Mouse (Mus musculus) lung, embryonic 15.5 days (tissue): ENCODE measurements at regions not wholly inside any gene's neighbourhood (a gene's known extent, or its start where the extent isn't known, plus 50 kb on each side); places are given as distances from the start of the nearest gene placed in this dataset.
"Not testable (repeated sequence)": the region's sequence is repeated elsewhere in the genome, so short reads cannot be mapped to it uniquely, and the experiment has no call there.

Source experiments
- ATAC-seq: fragments of 200-750 bp; cut with Nextera tagmentation; 2 replicates; pipeline ENCODE4 v1.8.0; 2017; ENCODE audit warnings: moderate number of reproducible peaks, borderline replicate concordance; ENCODE audit not compliant: low FRiP score, low TSS enrichment; ENCODE audit errors: extremely low read depth
- H3K27ac ChIP-seq: fragments of 300-500 bp; sonication (generic); 2 replicates; pipeline ENCODE4 v1.5.1; 2015; ENCODE audit warnings: moderate library complexity, mild to moderate bottlenecking, inconsistent platforms
- H3K27me3 ChIP-seq: fragments of 300-500 bp; sonication (generic); 2 replicates; pipeline ENCODE4 v1.6.1; 2015; ENCODE audit warnings: inconsistent platforms
- H3K36me3 ChIP-seq: fragments of 300-500 bp; sonication (generic); 2 replicates; pipeline ENCODE4 v1.6.1; 2015; ENCODE audit warnings: inconsistent platforms
- H3K4me1 ChIP-seq: fragments of 300-500 bp; sonication (generic); 2 replicates; pipeline ENCODE4 v1.6.1; 2015; ENCODE audit warnings: inconsistent platforms
- H3K4me2 ChIP-seq: fragments of 300-500 bp; sonication (generic); 2 replicates; pipeline ENCODE4 v1.6.1; 2015; ENCODE audit warnings: inconsistent platforms, mild to moderate bottlenecking, moderate library complexity
- H3K4me3 ChIP-seq: fragments of 300-500 bp; sonication (generic); 2 replicates; pipeline ENCODE4 v1.5.1; 2015; ENCODE audit warnings: mild to moderate bottlenecking, inconsistent platforms
- H3K9ac ChIP-seq: fragments of 300-500 bp; sonication (generic); 2 replicates; pipeline ENCODE4 v1.6.1; 2015; ENCODE audit warnings: inconsistent platforms
- H3K9me3 ChIP-seq: fragments of 300-500 bp; sonication (generic); 2 replicates; pipeline ENCODE4 v1.6.1; 2016; ENCODE audit warnings: inconsistent platforms
- WGBS: fragments of 180-500 bp; shearing (Covaris S2); methylation state at CpG from one replicate; pipeline ENCODE4 v1.1.7; 2015; 5-methylcytosine and 5-hydroxymethylcytosine counted together

DNA sequence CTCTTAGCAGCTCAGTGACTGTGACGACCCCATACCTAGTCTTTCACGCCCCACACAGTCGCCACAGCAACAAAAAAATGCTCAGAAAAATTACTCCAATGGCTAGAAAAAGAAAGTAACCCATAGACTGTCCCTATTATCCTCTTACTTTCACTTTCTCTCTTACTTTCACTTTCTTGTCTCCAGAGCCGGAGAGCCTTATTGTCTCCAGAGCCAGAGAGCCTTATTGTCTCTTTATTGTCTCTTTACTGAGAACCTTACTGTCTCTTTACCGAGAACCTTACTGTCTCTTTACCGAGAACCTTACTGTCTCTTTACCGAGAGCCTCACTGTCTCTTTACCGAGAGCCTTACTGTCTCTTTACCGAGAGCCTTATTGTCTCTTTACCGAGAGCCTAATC lies 119.2 kb downstream of the Tnfsf18 start:
- not testable (repeated sequence) for ATAC-seq, H3K4me3 ChIP-seq, H3K9me3 ChIP-seq, H3K9ac ChIP-seq, H3K4me1 ChIP-seq, H3K27me3 ChIP-seq, H3K27ac ChIP-seq, H3K4me2 ChIP-seq, H3K36me3 ChIP-seq
- 90% methylated on average over 10 of the region's 10 CpGs for WGBS

DNA sequence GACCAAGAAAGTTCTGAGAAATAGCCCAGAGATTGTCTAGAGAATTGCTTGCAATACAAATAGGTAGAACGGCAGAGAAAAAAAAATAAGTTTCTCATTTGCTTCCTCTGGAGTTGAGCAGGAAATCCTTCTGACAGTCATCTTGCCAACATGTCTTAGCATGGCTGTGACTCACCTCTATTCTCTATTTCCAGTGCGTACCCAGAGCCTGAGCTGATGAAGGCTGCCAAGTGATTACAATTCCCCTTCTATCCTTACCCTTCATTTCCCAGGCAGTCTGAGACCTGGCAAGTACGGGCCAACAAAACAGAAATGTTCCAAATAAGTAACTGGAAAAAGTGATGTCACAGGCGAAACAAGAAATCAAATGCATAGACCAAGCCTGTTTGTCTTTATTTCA lies 113.0 kb downstream of the Tnfsf18 start:
- H3K27me3 ChIP-seq: no peaks in the 10 kb centered on the region
- H3K9me3 ChIP-seq: no peaks in the 10 kb centered on the region
- H3K36me3 ChIP-seq: no peaks in the 10 kb centered on the region
- WGBS: 80% methylated on average over 4 of the region's 4 CpGs
- ATAC-seq: no peak
- no peak overlapping the region for H3K9ac ChIP-seq
- no peak overlapping the region for H3K27ac ChIP-seq
- H3K4me2 ChIP-seq: no peak overlapping the region
- H3K4me3 ChIP-seq: no peak overlapping the region
- H3K4me1 ChIP-seq: no peaks in the 10 kb centered on the region

DNA sequence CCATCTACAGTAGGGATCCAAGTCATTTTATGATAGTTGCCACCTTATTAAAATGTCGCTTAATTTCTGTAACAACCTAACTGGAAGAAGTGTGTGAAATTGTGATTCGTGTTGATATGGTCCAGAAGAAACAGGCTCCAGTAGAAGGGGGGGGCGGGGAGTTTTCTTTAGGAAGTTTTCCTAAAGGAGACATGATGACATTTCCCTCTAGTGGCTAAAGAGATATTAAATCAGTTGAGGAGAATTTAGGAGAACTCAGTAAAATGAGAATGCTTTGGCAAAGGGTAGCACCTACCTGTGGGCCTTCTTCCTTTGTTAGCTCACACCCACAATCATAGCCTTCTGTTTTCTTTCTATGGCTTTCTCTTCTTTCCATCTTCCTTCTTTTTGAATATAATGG lies 107.7 kb downstream of the Tnfsf18 start:
- Histone ChIP-seq H3K4me2 (no peak overlapping the region), H3K9me3 (no peaks in the 10 kb centered on the region), H3K27ac (no peak overlapping the region), H3K27me3 (no peaks in the 10 kb centered on the region), H3K4me3 (no peak overlapping the region), H3K4me1 (no peaks in the 10 kb centered on the region), H3K9ac (no peak overlapping the region), H3K36me3 (no peaks in the 10 kb centered on the region)
- WGBS: 70% methylated on average over 3 of the region's 3 CpGs
- ATAC-seq: no peak

GRCm38 (mm10) chr1:161601167-161601566 lies 106.7 kb downstream of the Tnfsf18 start:
- no peak overlapping the region for H3K9ac ChIP-seq
- H3K36me3 ChIP-seq: no peaks in the 10 kb centered on the region
- WGBS: 64% methylated on average over 2 of the region's 2 CpGs
- no peak overlapping the region for H3K4me3 ChIP-seq
- no peak overlapping the region for H3K27ac ChIP-seq
- no peak overlapping the region for H3K4me2 ChIP-seq
- ATAC-seq: peak; percentile 64; the same call in 1 of the 2 replicates
- no peaks in the 10 kb centered on the region for H3K4me1 ChIP-seq
- H3K27me3 ChIP-seq: no peaks in the 10 kb centered on the region
- no peaks in the 10 kb centered on the region for H3K9me3 ChIP-seq

- WGBS: 80% methylated on average over 3 of the region's 3 CpGs
- no peak overlapping the region for H3K27ac ChIP-seq
Observed at GRCm38 (mm10) chr1:161598167-161598566, 103.7 kb downstream of the Tnfsf18 start.

GRCm38 (mm10) chr1:161576530-161576929 lies 82.1 kb downstream of the Tnfsf18 start:
- no peaks in the 10 kb centered on the region for H3K36me3 ChIP-seq
- H3K9me3 ChIP-seq: no peaks in the 10 kb centered on the region
- H3K9ac ChIP-seq: no peak overlapping the region
- 0 out of 2 replicates have a peak overlapping the region, but pooled peaks have one; percentile 37 for H3K27ac ChIP-seq
- peak; percentile 48; the same call in 1 of the 2 replicates for ATAC-seq
- WGBS: 16% methylated on average over 1 of the region's 1 CpGs
- no peaks in the 10 kb centered on the region for H3K27me3 ChIP-seq
- H3K4me2 ChIP-seq: no peak overlapping the region; the same call in 1 of the 2 replicates
- peaks cover 20% of the 10 kb centered on the region for H3K4me1 ChIP-seq
- no peak overlapping the region for H3K4me3 ChIP-seq

More at GRCm38 (mm10) chr1:161598167-161598566, 103.7 kb downstream of the Tnfsf18 start:
- Histone ChIP-seq H3K9me3 (no peaks in the 10 kb centered on the region), H3K4me2 (no peak overlapping the region), H3K4me1 (no peaks in the 10 kb centered on the region), H3K36me3 (no peaks in the 10 kb centered on the region), H3K4me3 (no peak overlapping the region), H3K27me3 (no peaks in the 10 kb centered on the region), H3K9ac (no peak overlapping the region)
- no peak for ATAC-seq

- WGBS: 23% methylated on average over 7 of the region's 7 CpGs
- peak overlapping the region; percentile 16; the same call in 1 of the 2 replicates for H3K4me2 ChIP-seq
- H3K9ac ChIP-seq: no peak overlapping the region
- ATAC-seq: peak; percentile 85
- peaks cover 20% of the 10 kb centered on the region for H3K4me1 ChIP-seq
- no peaks in the 10 kb centered on the region for H3K36me3 ChIP-seq
- H3K4me3 ChIP-seq: no peak overlapping the region
- H3K9me3 ChIP-seq: no peaks in the 10 kb centered on the region
- H3K27me3 ChIP-seq: no peaks in the 10 kb centered on the region
- H3K27ac ChIP-seq: 0 out of 2 replicates have a peak overlapping the region, but pooled peaks have one; percentile 37
Observed at GRCm38 (mm10) chr1:161575939-161576338, 81.5 kb downstream of the Tnfsf18 start.

- Histone ChIP-seq H3K36me3 (no peaks in the 10 kb centered on the region), H3K4me2 (no peak overlapping the region), H3K27ac (peak overlapping the region; percentile 47; the same call in 1 of the 2 replicates), H3K9ac (no peak overlapping the region), H3K4me1 (peaks cover 20% of the 10 kb centered on the region), H3K27me3 (no peaks in the 10 kb centered on the region), H3K4me3 (no peak overlapping the region), H3K9me3 (no peaks in the 10 kb centered on the region)
- 82% methylated on average over 5 of the region's 5 CpGs for WGBS
- ATAC-seq: no peak
Observed at GRCm38 (mm10) chr1:161575171-161575570, 80.7 kb downstream of the Tnfsf18 start.

DNA sequence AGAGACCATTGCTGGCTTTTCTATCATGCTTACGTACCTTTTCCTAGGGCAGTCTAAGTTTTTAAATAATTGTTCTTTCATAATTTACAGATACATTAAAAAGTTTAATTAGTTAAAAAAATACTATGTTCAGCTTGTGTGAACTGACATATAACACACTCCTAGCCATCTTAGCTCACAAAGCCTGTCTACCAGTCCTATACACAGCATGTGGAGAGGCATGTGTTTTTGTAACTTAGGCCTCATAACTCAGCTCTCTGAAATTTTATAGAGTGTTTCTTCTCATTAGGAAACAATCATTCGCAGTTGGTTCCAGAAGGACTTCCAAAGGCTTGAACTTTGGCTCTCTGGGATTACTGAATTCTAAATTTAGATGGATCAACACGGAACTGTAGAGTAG lies 76.3 kb downstream of the Tnfsf18 start:
- Histone ChIP-seq H3K4me1 (peaks cover 9% of the 10 kb centered on the region), H3K27me3 (no peaks in the 10 kb centered on the region), H3K36me3 (no peaks in the 10 kb centered on the region), H3K4me3 (no peak overlapping the region), H3K4me2 (no peak overlapping the region), H3K9me3 (no peaks in the 10 kb centered on the region), H3K27ac (no peak overlapping the region), H3K9ac (no peak overlapping the region)
- WGBS: 52% methylated on average over 3 of the region's 3 CpGs
- no peak for ATAC-seq

GRCm38 (mm10) chr1:161567826-161568225 lies 73.4 kb downstream of the Tnfsf18 start:
- Histone ChIP-seq H3K4me3 (no peak overlapping the region), H3K9me3 (no peaks in the 10 kb centered on the region), H3K27me3 (no peaks in the 10 kb centered on the region), H3K4me1 (no peaks in the 10 kb centered on the region), H3K27ac (no peak overlapping the region), H3K4me2 (no peak overlapping the region), H3K36me3 (no peaks in the 10 kb centered on the region), H3K9ac (no peak overlapping the region)
- no peak for ATAC-seq

DNA sequence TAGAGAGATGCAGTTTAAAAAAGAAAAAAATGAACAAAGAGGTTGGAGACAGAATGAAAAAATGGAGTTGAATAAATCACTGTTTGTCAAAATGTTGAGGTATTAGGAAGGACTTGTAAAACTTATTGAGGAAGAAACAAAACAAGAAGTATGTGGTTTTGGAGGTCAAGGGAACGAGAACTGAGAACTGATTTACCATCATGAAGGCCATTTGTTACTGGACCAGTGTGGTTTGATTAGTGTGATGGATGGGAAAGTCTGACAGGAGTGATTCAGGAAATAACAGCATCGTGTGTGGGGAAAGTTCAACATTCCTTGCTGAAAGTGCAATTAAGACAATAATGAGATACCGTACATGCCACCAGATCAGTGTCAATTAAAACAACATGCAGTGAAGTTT lies 65.9 kb downstream of the Tnfsf18 start:
- Histone ChIP-seq H3K4me1 (no peaks in the 10 kb centered on the region), H3K36me3 (no peaks in the 10 kb centered on the region), H3K9me3 (no peaks in the 10 kb centered on the region), H3K9ac (no peak overlapping the region), H3K4me2 (no peak overlapping the region), H3K4me3 (no peak overlapping the region), H3K27me3 (no peaks in the 10 kb centered on the region), H3K27ac (no peak overlapping the region)
- WGBS: 44% methylated on average over 3 of the region's 3 CpGs
- ATAC-seq: no peak
